Comparison of ENCODE assay signal across 8 mouse cellular contexts in genomic region chr7:91226442-91226841, GRCm38 (mm10).
DNase-seq lines count a peak whose midpoint lies in the region; ATAC-seq and TF ChIP-seq lines count a peak whose summit lies in the region.

No protein-coding gene starts in this region.

- H3K9me3 ChIP-seq in forebrain, embryonic 13.5 days (replicated peaks), result no peaks in the 10 kb centered on the region
- no peaks in the 10 kb centered on the region for H3K9me3 ChIP-seq in kidney, embryonic 15.5 days (replicated peaks)
- no peaks in the 10 kb centered on the region for H3K9me3 ChIP-seq in liver, embryonic 14.5 days (ENCODE audit: control insufficient read depth, low read length)

- no peaks in the 10 kb centered on the region for H3K4me1 ChIP-seq in forebrain, embryonic 13.5 days
- no peaks in the 10 kb centered on the region for H3K4me1 ChIP-seq in kidney, embryonic 15.5 days
- no peaks in the 10 kb centered on the region for H3K4me1 ChIP-seq in liver, embryonic 14.5 days (replicated peaks; ENCODE audit: control insufficient read depth in 2 of 2, insufficient read depth in 2 of 2, low read length in 1 of 2)

- peak; percentile 0 to 7 for DNase-seq in urinary bladder, adult 18-20 months (ENCODE audit: low spot score in 2 of 2)
- no peak for DNase-seq in urinary bladder, postnatal 10 days (ENCODE audit: low spot score)
- peak; percentile 66 for DNase-seq in brain, embryonic 18.5 days (ENCODE audit: low read depth, low spot score)
- peak; percentile 1 to 12 (median 7) for DNase-seq in liver, embryonic 14.5 days (ENCODE audit: low read depth in 3 of 3, low spot score in 3 of 3)
- DNase-seq in retina, embryonic 14.5 days (ENCODE audit: low spot score), result peak; percentile 88

- H3K4me2 ChIP-seq in forebrain, embryonic 13.5 days, result no peak overlapping the region
- no peak overlapping the region for H3K4me2 ChIP-seq in kidney, embryonic 15.5 days
- H3K4me2 ChIP-seq in liver, embryonic 14.5 days (ENCODE audit: low read depth), result no peak overlapping the region

- no peak overlapping the region for H3K27ac ChIP-seq in forebrain, embryonic 13.5 days
- no peak overlapping the region for H3K27ac ChIP-seq in kidney, embryonic 15.5 days
- H3K27ac ChIP-seq in liver, embryonic 14.5 days, result no peak overlapping the region

- H3K4me3 ChIP-seq in forebrain, embryonic 13.5 days, result no peak overlapping the region
- no peak overlapping the region for H3K4me3 ChIP-seq in kidney, embryonic 15.5 days (replicated peaks)
- H3K4me3 ChIP-seq in liver, embryonic 14.5 days (ENCODE audit: insufficient read depth in 1 of 2, low read depth in 2 of 2, low read length in 2 of 2), result no peak overlapping the region

- no peak for TF ChIP-seq EP300 in liver, embryonic 14.5 days (IDR thresholded peaks at IDR 0.05; ENCODE audit: low read depth)

- 0% methylated on average over 5 of the region's 5 CpGs for WGBS in forebrain, embryonic 13.5 days
- WGBS in kidney, embryonic 15.5 days, result 0% methylated on average over 5 of the region's 5 CpGs
- under 1% methylated on average over 5 of the region's 5 CpGs for WGBS in liver, embryonic 14.5 days (ENCODE audit: insufficient replicate concordance)

- no peaks in the 10 kb centered on the region for H3K27me3 ChIP-seq in forebrain, embryonic 13.5 days
- no peaks in the 10 kb centered on the region for H3K27me3 ChIP-seq in kidney, embryonic 15.5 days
- no peaks in the 10 kb centered on the region for H3K27me3 ChIP-seq in liver, embryonic 14.5 days (ENCODE audit: control insufficient read depth, insufficient read depth, low read length)

- peak; percentile 77 for ATAC-seq in forebrain, embryonic 13.5 days
- 0 out of 2 replicates have a peak, but pooled peaks have one; percentile 46 for ATAC-seq in kidney, embryonic 15.5 days (replicated peaks; ENCODE audit: low FRiP score)
- no peak for ATAC-seq in liver, embryonic 14.5 days (ENCODE audit: insufficient read depth)
- no peak for ATAC-seq in monocyte, adult 5-6 weeks (replicated peaks; ENCODE audit: insufficient number of reproducible peaks, low FRiP score, low TSS enrichment, poor library complexity, severe bottlenecking)

- H3K36me3 ChIP-seq in forebrain, embryonic 13.5 days (ENCODE audit: poor library complexity, severe bottlenecking), result no peaks in the 10 kb centered on the region
- H3K36me3 ChIP-seq in kidney, embryonic 15.5 days, result no peaks in the 10 kb centered on the region
- H3K36me3 ChIP-seq in liver, embryonic 14.5 days (replicated peaks; ENCODE audit: control insufficient read depth, insufficient read depth, low read depth), result no peaks in the 10 kb centered on the region

- peak; percentile 55; the same call in 1 of the 2 replicates for TF ChIP-seq CTCF in liver, embryonic 14.5 days (IDR thresholded peaks at IDR 0.05; ENCODE audit: low read depth)

- no peak overlapping the region for H3K9ac ChIP-seq in forebrain, embryonic 13.5 days
- H3K9ac ChIP-seq in kidney, embryonic 15.5 days, result no peak overlapping the region
- no peak overlapping the region for H3K9ac ChIP-seq in liver, embryonic 14.5 days (replicated peaks)

Comparison
In these comparisons a context has a peak if more than half of its experiments do, and no peak if none do; other contexts are left out.
1. ATAC-seq: peak in forebrain, embryonic 13.5 days (single experiment) and kidney, embryonic 15.5 days (single experiment); none in liver, embryonic 14.5 days (single experiment) and monocyte, adult 5-6 weeks (single experiment).